In genomic region chr4:148291849-148292248, GRCm38 (mm10) we compare ENCODE assay signal across 18 mouse cellular contexts. TPM values are rescaled to one million over a fixed set of nuclear protein-coding genes. Genes with fewer than 3 reads are reported as not detected.
A peak's percentile ranks its signal among the peaks of the same experiment; 100 is the strongest.
DNase-seq lines count a peak whose midpoint lies in the region; ATAC-seq lines count a peak whose summit lies in the region.
"Had no signal": no experiment of that assay in that cellular context is flagged by ENCODE, and none has a peak within 500 bp of the region (broad histone marks: within the 10 kb centered on the region; RNA-seq: fewer than 3 reads in every experiment).

No protein-coding gene starts in this region.

- H3K9ac ChIP-seq in hindbrain, embryonic 12.5 days = no peak overlapping the region
- H3K9ac ChIP-seq in neural tube, embryonic 13.5 days = no peak overlapping the region
- no peak overlapping the region; the same call in 1 of the 2 replicates for H3K9ac ChIP-seq in forebrain, embryonic 14.5 days (ENCODE audit: low read length)
- H3K9ac ChIP-seq: heart, embryonic 12.5 days; intestine, embryonic 15.5 days; liver, embryonic 15.5 days had no signal

- H3K27me3 ChIP-seq in hindbrain, embryonic 12.5 days = peaks cover 13% of the 10 kb centered on the region
- H3K27me3 ChIP-seq in hindbrain, embryonic 10.5 days (ENCODE audit: insufficient read depth, poor library complexity, severe bottlenecking) = peaks cover 21% of the 10 kb centered on the region
- H3K27me3 ChIP-seq in neural tube, embryonic 13.5 days = 0 out of 2 replicates have a peak, but pooled peaks cover 3% of the 10 kb centered on the region
- H3K27me3 ChIP-seq in forebrain, embryonic 14.5 days (replicated peaks; ENCODE audit: control insufficient read depth, insufficient read depth, low read length) = no peaks in the 10 kb centered on the region

- peak overlapping the region; percentile 53 for H3K27ac ChIP-seq in hindbrain, embryonic 12.5 days
- no peak overlapping the region for H3K27ac ChIP-seq in hindbrain, embryonic 10.5 days
- peak overlapping the region; percentile 64 for H3K27ac ChIP-seq in neural tube, embryonic 13.5 days (replicated peaks)
- H3K27ac ChIP-seq in forebrain, embryonic 14.5 days (ENCODE audit: low read depth, low read length) = peak overlapping the region; percentile 31
- H3K27ac ChIP-seq: intestine, embryonic 15.5 days; left cerebral cortex, adult 2 months; liver, embryonic 15.5 days had no signal

- 34% methylated on average over 10 of the region's 10 CpGs for WGBS in hindbrain, embryonic 12.5 days
- 58% methylated on average over 10 of the region's 10 CpGs for WGBS in hindbrain, embryonic 10.5 days
- WGBS in neural tube, embryonic 13.5 days = 17% methylated on average over 10 of the region's 10 CpGs
- 8% methylated on average over 10 of the region's 10 CpGs for WGBS in forebrain, embryonic 14.5 days

- DNase-seq in hindbrain, embryonic 10.5 days (ENCODE audit: low spot score) = no peak
- DNase-seq in neural tube, embryonic 10.5 days (ENCODE audit: extremely low spot score, low spot score) = no peak
- DNase-seq in forebrain, embryonic 14.5 days (ENCODE audit: low spot score) = peak; percentile 87
- peak; percentile 34 for DNase-seq in layer of hippocampus, adult 9-11 months
- DNase-seq in spleen, postnatal 4 days (ENCODE audit: low spot score in 2 of 2) = no peak
- no peak for DNase-seq in frontal cortex, postnatal 10 days (ENCODE audit: low spot score in 2 of 2)
- DNase-seq: adrenal gland, adult 8-10 months; cerebellum, adult 11 months; thymus, adult 18-20 months had no signal

- H3K4me2 ChIP-seq in hindbrain, embryonic 12.5 days (replicated peaks) = no peak overlapping the region
- H3K4me2 ChIP-seq in neural tube, embryonic 13.5 days = no peak overlapping the region
- no peak overlapping the region; the same call in 1 of the 2 replicates for H3K4me2 ChIP-seq in forebrain, embryonic 14.5 days (ENCODE audit: low read length)
- H3K4me2 ChIP-seq: heart, embryonic 12.5 days; intestine, embryonic 15.5 days; liver, embryonic 15.5 days had no signal

- no peak overlapping the region for H3K4me3 ChIP-seq in hindbrain, embryonic 12.5 days
- no peak overlapping the region for H3K4me3 ChIP-seq in hindbrain, embryonic 10.5 days
- no peak overlapping the region for H3K4me3 ChIP-seq in neural tube, embryonic 13.5 days
- H3K4me3 ChIP-seq in forebrain, embryonic 14.5 days (ENCODE audit: low read depth, low read length) = no peak overlapping the region
- H3K4me3 ChIP-seq: erythroblast, embryonic 14.5 days; heart, embryonic 12.5 days; intestine, embryonic 15.5 days; left cerebral cortex, adult 2 months; liver, embryonic 15.5 days; myocyte had no signal

- no peak for ATAC-seq in hindbrain, embryonic 12.5 days (ENCODE audit: low FRiP score)
- no peak for ATAC-seq in neural tube, embryonic 13.5 days (ENCODE audit: low read depth)
- ATAC-seq in forebrain, embryonic 14.5 days = peak; percentile 36; the same call in 1 of the 2 replicates
- ATAC-seq: intestine, embryonic 15.5 days; lung, postnatal 0 days had no signal

- peaks cover 28% of the 10 kb centered on the region for H3K4me1 ChIP-seq in hindbrain, embryonic 12.5 days
- peaks cover 35% of the 10 kb centered on the region for H3K4me1 ChIP-seq in hindbrain, embryonic 10.5 days (replicated peaks)
- peaks cover 47% of the 10 kb centered on the region for H3K4me1 ChIP-seq in neural tube, embryonic 13.5 days (replicated peaks)
- H3K4me1 ChIP-seq in forebrain, embryonic 14.5 days (ENCODE audit: control insufficient read depth, insufficient read depth, low read length) = peaks cover 33% of the 10 kb centered on the region

- no peaks in the 10 kb centered on the region for H3K36me3 ChIP-seq in hindbrain, embryonic 12.5 days
- no peaks in the 10 kb centered on the region for H3K36me3 ChIP-seq in hindbrain, embryonic 10.5 days
- H3K36me3 ChIP-seq in neural tube, embryonic 13.5 days = no peaks in the 10 kb centered on the region
- no peaks in the 10 kb centered on the region for H3K36me3 ChIP-seq in forebrain, embryonic 14.5 days (ENCODE audit: control insufficient read depth, insufficient read depth, low read length)
- H3K36me3 ChIP-seq: heart, embryonic 12.5 days; intestine, embryonic 15.5 days; liver, embryonic 15.5 days had no signal

- H3K9me3 ChIP-seq in hindbrain, embryonic 12.5 days (replicated peaks) = no peaks in the 10 kb centered on the region
- no peaks in the 10 kb centered on the region for H3K9me3 ChIP-seq in hindbrain, embryonic 10.5 days
- no peaks in the 10 kb centered on the region for H3K9me3 ChIP-seq in neural tube, embryonic 13.5 days
- no peaks in the 10 kb centered on the region for H3K9me3 ChIP-seq in forebrain, embryonic 14.5 days (replicated peaks; ENCODE audit: control insufficient read depth, low read length)
- H3K9me3 ChIP-seq: heart, embryonic 12.5 days; intestine, embryonic 15.5 days; liver, embryonic 15.5 days had no signal

RNA-seq across cellular contexts. Expression of gene Disp3, which starts 4.1 kb away (rescaled TPM):
- 13.2 and 14.7 TPM in 2 replicates for polyA plus RNA-seq in hindbrain, embryonic 12.5 days (2016; fragmentation: Nextera tagmentation; extraction: Ambion mirVana)
- polyA plus RNA-seq in hindbrain, embryonic 10.5 days (2016; fragmentation: Nextera tagmentation; extraction: Ambion mirVana) = 3.7 and 10.7 TPM in 2 replicates
- polyA plus RNA-seq in neural tube, embryonic 13.5 days (2015; fragmentation: Nextera tagmentation; extraction: Ambion mirVana) = 16.1 and 19.1 TPM in 2 replicates
- polyA plus RNA-seq in forebrain, embryonic 14.5 days (2014; fragmentation: Nextera tagmentation; extraction: Ambion mirVana) = 7.2 and 9.5 TPM in 2 replicates
- polyA plus RNA-seq: erythroblast, embryonic 14.5 days; liver, embryonic 15.5 days had no signal

Comparison
In these comparisons a context has a peak if more than half of its experiments do, and no peak if none do; other contexts are left out.
1. DNase-seq: peak in forebrain, embryonic 14.5 days (single experiment) and layer of hippocampus, adult 9-11 months (single experiment); none in hindbrain, embryonic 10.5 days (single experiment), neural tube, embryonic 10.5 days (single experiment), spleen, postnatal 4 days (0 of 2) and frontal cortex, postnatal 10 days (0 of 2).